Mouse (Mus musculus) forebrain, embryonic 11.5 days (tissue): Measurements from ENCODE around the gene Mob1b. TPM values are rescaled to one million over a fixed set of nuclear protein-coding genes. Genes with fewer than 3 reads are reported as not detected.

Experiments used
- ATAC-seq: fragments of 200-750 bp; cut with Nextera tagmentation; replicated peaks from 2 replicates; pipeline ENCODE4 v1.8.0; 2017; ENCODE audit warnings: moderate TSS enrichment; ENCODE audit not compliant: low FRiP score
- DNase-seq: peaks from one replicate; pipeline ENCODE4 v3.0.0-alpha.2; 2017; ENCODE audit warnings: low spot score
- H3K27ac ChIP-seq: fragments of 300-500 bp; sonication (generic); 2 replicates; pipeline ENCODE4 v1.5.1; 2014; ENCODE audit warnings: low read depth, low read length
- H3K27me3 ChIP-seq: fragments of 300-500 bp; sonication (generic); 2 replicates; pipeline ENCODE4 v1.6.1; 2014; ENCODE audit warnings: mild to moderate bottlenecking, low read length, mixed read lengths; ENCODE audit not compliant: control insufficient read depth, insufficient read depth
- H3K36me3 ChIP-seq: fragments of 300-500 bp; sonication (generic); 2 replicates; pipeline ENCODE4 v1.6.1; 2014; ENCODE audit warnings: mild to moderate bottlenecking, low read length, moderate library complexity, mixed read lengths; ENCODE audit not compliant: control insufficient read depth, insufficient read depth
- H3K4me1 ChIP-seq: fragments of 300-500 bp; sonication (generic); replicated peaks from 2 replicates; pipeline ENCODE4 v1.6.1; 2014; ENCODE audit warnings: low read length, mixed read lengths; ENCODE audit not compliant: control insufficient read depth, insufficient read depth
- H3K4me2 ChIP-seq: fragments of 300-500 bp; sonication (generic); 2 replicates; pipeline ENCODE4 v1.6.1; 2014; ENCODE audit warnings: low read depth, mild to moderate bottlenecking, low read length, moderate library complexity, mixed read lengths; ENCODE audit not compliant: severe bottlenecking
- H3K4me3 ChIP-seq: fragments of 300-500 bp; sonication (generic); 2 replicates; pipeline ENCODE4 v1.5.1; 2014; ENCODE audit warnings: low read depth, low read length
- H3K9ac ChIP-seq: fragments of 300-500 bp; sonication (generic); 2 replicates; pipeline ENCODE4 v1.6.1; 2014; ENCODE audit warnings: low read length
- H3K9me3 ChIP-seq: fragments of 300-500 bp; sonication (generic); 2 replicates; pipeline ENCODE4 v1.6.1; 2016; ENCODE audit warnings: low read length, mixed read lengths; ENCODE audit not compliant: control insufficient read depth
- WGBS: fragments of 180-500 bp; shearing (Covaris S2); extraction: QIAGEN DNeasy Blood & Tissue Kit; methylation state at CpG from one replicate; pipeline ENCODE4 v1.1.7; 2014; 5-methylcytosine and 5-hydroxymethylcytosine counted together
- polyA plus RNA-seq: library from polyadenylated mRNA; unstranded; fragments of >200 nt; fragmentation: Nextera tagmentation; extraction: Ambion mirVana; gene quantifications from 2 replicates; pipeline ENCODE4 v1.2.1, GENCODE M21; 2014

Mob1b gene
- polyA plus RNA-seq, 1 experiment from 2014 or later: 22.6 TPM

GRCm38 (mm10) chr5:88692586-88692985, 28.1 kb upstream of the Mob1b start:
- Histone ChIP-seq H3K27ac (no peak overlapping the region), H3K4me3 (no peak overlapping the region), H3K4me1 (no peaks in the 10 kb centered on the region), H3K36me3 (no peaks in the 10 kb centered on the region), H3K9ac (no peak overlapping the region), H3K4me2 (no peak overlapping the region), H3K27me3 (no peaks in the 10 kb centered on the region), H3K9me3 (no peaks in the 10 kb centered on the region)
- DNase-seq (no peak), ATAC-seq (no peak)
- WGBS: 84% methylated on average over 4 of the region's 4 CpGs

GRCm38 (mm10) chr5:88693057-88693456, 27.6 kb upstream of the Mob1b start:
- Histone ChIP-seq H3K36me3 (no peaks in the 10 kb centered on the region), H3K27me3 (no peaks in the 10 kb centered on the region), H3K4me3 (no peak overlapping the region), H3K9ac (no peak overlapping the region), H3K9me3 (no peaks in the 10 kb centered on the region), H3K4me1 (no peaks in the 10 kb centered on the region), H3K27ac (no peak overlapping the region), H3K4me2 (no peak overlapping the region)
- no peak for ATAC-seq
- DNase-seq: no peak

- Histone ChIP-seq H3K9ac (no peak overlapping the region), H3K4me1 (no peaks in the 10 kb centered on the region), H3K9me3 (no peaks in the 10 kb centered on the region), H3K27ac (no peak overlapping the region), H3K27me3 (no peaks in the 10 kb centered on the region), H3K36me3 (no peaks in the 10 kb centered on the region), H3K4me3 (no peak overlapping the region), H3K4me2 (no peak overlapping the region)
- no peak for DNase-seq
- WGBS: 87% methylated on average over 5 of the region's 5 CpGs
- peak; percentile 33; the same call in 1 of the 2 replicates for ATAC-seq
These were observed 23.4 kb upstream of the Mob1b start for GRCm38 (mm10) chr5:88697291-88697690.

GRCm38 (mm10) chr5:88699251-88699913, 21.3 kb upstream of the Mob1b start:
- H3K36me3 ChIP-seq: no peaks in the 10 kb centered on the region
- no peak overlapping the region for H3K4me3 ChIP-seq
- DNase-seq: no peak
- no peak overlapping the region for H3K27ac ChIP-seq
- ATAC-seq: no peak
- H3K4me2 ChIP-seq: no peak overlapping the region
- 73% methylated on average over 4 of the region's 4 CpGs for WGBS
- no peak overlapping the region for H3K9ac ChIP-seq
- H3K9me3 ChIP-seq: no peaks in the 10 kb centered on the region
- H3K27me3 ChIP-seq: no peaks in the 10 kb centered on the region
- H3K4me1 ChIP-seq: no peaks in the 10 kb centered on the region

- Histone ChIP-seq H3K9me3 (no peaks in the 10 kb centered on the region), H3K27ac (no peak overlapping the region), H3K36me3 (no peaks in the 10 kb centered on the region), H3K4me1 (no peaks in the 10 kb centered on the region), H3K4me3 (no peak overlapping the region), H3K4me2 (no peak overlapping the region), H3K9ac (no peak overlapping the region), H3K27me3 (no peaks in the 10 kb centered on the region)
- 83% methylated on average over 4 of the region's 4 CpGs for WGBS
- no peak for DNase-seq
- no peak for ATAC-seq
These were observed 18.6 kb upstream of the Mob1b start for GRCm38 (mm10) chr5:88702041-88702440.

- H3K4me2 ChIP-seq: no peak overlapping the region
- no peak overlapping the region for H3K27ac ChIP-seq
- no peaks in the 10 kb centered on the region for H3K27me3 ChIP-seq
- WGBS: 84% methylated on average over 4 of the region's 4 CpGs
- no peak overlapping the region for H3K9ac ChIP-seq
- H3K4me1 ChIP-seq: no peaks in the 10 kb centered on the region
- DNase-seq: no peak
- no peak overlapping the region for H3K4me3 ChIP-seq
- no peaks in the 10 kb centered on the region for H3K36me3 ChIP-seq
- no peak for ATAC-seq
- no peaks in the 10 kb centered on the region for H3K9me3 ChIP-seq
These were observed 17.1 kb upstream of the Mob1b start for GRCm38 (mm10) chr5:88703551-88703950.

DNA sequence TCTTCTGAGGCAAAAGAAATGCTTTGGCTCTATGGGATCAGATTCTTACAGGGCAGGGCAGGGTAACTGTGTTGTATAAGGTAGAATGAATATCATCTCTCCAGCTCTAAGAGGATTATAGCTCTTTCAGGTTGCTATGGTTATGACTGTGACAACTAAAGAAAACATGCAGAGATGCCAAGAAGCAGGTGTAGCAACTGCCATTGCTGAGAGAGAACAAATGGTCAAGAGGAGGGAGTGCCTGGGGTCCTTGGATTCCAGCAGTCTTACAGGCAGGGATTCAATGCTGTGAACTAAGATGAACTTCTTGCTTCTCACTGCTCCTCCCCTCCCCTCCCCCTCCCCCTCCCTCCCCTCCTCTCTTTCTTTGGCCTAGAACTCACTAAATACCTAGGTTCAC, 9.5 kb upstream of the Mob1b start:
- Histone ChIP-seq H3K27ac (no peak overlapping the region), H3K4me2 (no peak overlapping the region), H3K9me3 (no peaks in the 10 kb centered on the region), H3K4me1 (no peaks in the 10 kb centered on the region; the same call in 1 of the 2 replicates), H3K9ac (no peak overlapping the region), H3K4me3 (no peak overlapping the region), H3K27me3 (no peaks in the 10 kb centered on the region), H3K36me3 (no peaks in the 10 kb centered on the region)
- peak; percentile 82 for ATAC-seq
- DNase-seq: peak; percentile 55

- Histone ChIP-seq H3K4me3 (no peak overlapping the region), H3K27ac (no peak overlapping the region), H3K4me1 (no peaks in the 10 kb centered on the region; the same call in 1 of the 2 replicates), H3K9ac (no peak overlapping the region), H3K9me3 (no peaks in the 10 kb centered on the region), H3K36me3 (no peaks in the 10 kb centered on the region), H3K4me2 (no peak overlapping the region), H3K27me3 (no peaks in the 10 kb centered on the region)
- 21% methylated on average over 10 of the region's 10 CpGs for WGBS
- ATAC-seq (peak; percentile 45), DNase-seq (no peak)
These were observed 8.9 kb upstream of the Mob1b start for GRCm38 (mm10) chr5:88711618-88712224.

GRCm38 (mm10) chr5:88712328-88712727, 8.3 kb upstream of the Mob1b start:
- Histone ChIP-seq H3K27ac (no peak overlapping the region), H3K4me1 (no peaks in the 10 kb centered on the region; the same call in 1 of the 2 replicates), H3K27me3 (no peaks in the 10 kb centered on the region), H3K4me2 (no peak overlapping the region), H3K4me3 (no peak overlapping the region), H3K9me3 (no peaks in the 10 kb centered on the region), H3K9ac (no peak overlapping the region), H3K36me3 (no peaks in the 10 kb centered on the region)
- 69% methylated on average over 6 of the region's 6 CpGs for WGBS
- DNase-seq: no peak
- no peak for ATAC-seq
